Mouse (Mus musculus) olfactory bulb, adult 2 months (tissue): ENCODE data around the gene Top3b. TPM values are rescaled to one million over a fixed set of nuclear protein-coding genes. Genes with fewer than 3 reads are reported as not detected.
"Not testable (repeated sequence)": the region's sequence is repeated elsewhere in the genome, so short reads cannot be mapped to it uniquely, and the experiment has no call there.

Experiments
- H3K27ac ChIP-seq: fragments of 200-500 bp; 2 replicates; pipeline ENCODE4 v1.5.1; 2012; ENCODE audit warnings: low read depth, low read length; ENCODE audit not compliant: insufficient read depth
- H3K4me1 ChIP-seq: fragments of 200-500 bp; 2 replicates; pipeline ENCODE4 v1.6.1; 2012; ENCODE audit warnings: low read length; ENCODE audit not compliant: control insufficient read depth, insufficient read depth
- H3K4me3 ChIP-seq: fragments of 200-500 bp; 2 replicates; pipeline ENCODE4 v1.5.1; 2012; ENCODE audit warnings: mild to moderate bottlenecking, low read depth, low read length, moderate library complexity; ENCODE audit not compliant: insufficient read depth
- CTCF ChIP-seq: fragments of 200-500 bp; IDR thresholded peaks from 2 replicates; pipeline ENCODE4 v1.5.1; 2012; ENCODE audit warnings: low read depth, mild to moderate bottlenecking, low read length, moderate library complexity; ENCODE audit not compliant: insufficient read depth
- POLR2A ChIP-seq: fragments of 200-500 bp; IDR thresholded peaks from 2 replicates; pipeline ENCODE4 v1.6.1; 2012; ENCODE audit warnings: mild to moderate bottlenecking, low read depth, low read length, moderate library complexity; ENCODE audit not compliant: insufficient read depth
- WGBS: fragments of 180-500 bp; shearing (Covaris S2); methylation state at CpG from one replicate; pipeline ENCODE4 v1.1.7; 2018; 5-methylcytosine and 5-hydroxymethylcytosine counted together
- polyA plus RNA-seq: library from polyadenylated mRNA; stranded (reverse); fragments of >200 nt; gene quantifications from 2 replicates; pipeline ENCODE4 v1.2.4, GENCODE M21; 2012; ENCODE audit warnings: low replicate concordance; ENCODE audit not compliant: missing spikeins, insufficient read depth, insufficient read length

The Top3b gene
- polyA plus RNA-seq: not detected in 2 replicates

DNA sequence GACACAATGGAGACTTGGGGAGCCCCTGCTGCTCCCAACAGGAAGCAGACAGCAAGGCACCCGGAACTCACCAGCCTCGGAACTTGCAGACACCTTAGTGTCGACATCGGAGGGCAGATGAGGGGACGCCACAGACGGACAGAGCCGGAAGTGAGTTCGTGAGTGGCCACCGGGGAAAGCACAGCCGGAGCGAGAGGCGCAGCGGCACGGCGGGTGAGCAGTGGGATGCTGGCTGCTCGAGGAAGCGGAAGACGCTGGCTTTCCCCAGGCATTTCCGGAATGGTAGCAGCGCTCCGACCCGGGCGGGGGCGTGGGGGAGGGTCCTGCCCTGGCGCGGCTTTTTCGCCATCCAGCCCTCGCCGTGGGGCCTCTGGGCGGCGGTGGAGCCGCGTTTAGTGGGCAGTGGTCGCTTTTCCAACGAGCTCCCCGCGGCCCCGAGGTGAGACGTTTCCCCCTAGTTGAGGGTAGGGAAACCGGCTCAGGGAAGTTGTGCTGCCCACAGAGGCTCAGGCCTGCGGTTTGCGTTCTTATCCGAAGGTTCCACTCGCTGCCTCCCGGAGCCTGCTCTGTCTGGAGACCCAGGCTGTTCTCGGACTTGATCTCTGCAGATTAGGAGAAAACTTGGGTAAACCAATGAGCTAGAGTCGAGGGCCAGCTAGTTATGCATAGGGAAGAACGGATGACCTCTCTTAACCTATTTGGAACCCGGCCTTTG lies at the start of gene Top3b, which contains the start of gene Vpreb1:
Top3b (plus strand) TSS at position 120 of the 715 bp plus-strand sequence.
Vpreb1 (minus strand) TSS at position 227 of the 715 bp plus-strand sequence.
- TF ChIP-seq POLR2A (peak; percentile 73), CTCF (no peak; the same call in 1 of the 2 replicates)
- peak within 1 kb of the TSS; percentile 65 for H3K27ac ChIP-seq
- under 1% methylated on average over 49 of the region's 49 CpGs for WGBS
- H3K4me1 ChIP-seq: no peaks in the 10 kb centered on the region
- peak within 1 kb of the TSS; percentile 88 for H3K4me3 ChIP-seq

DNA sequence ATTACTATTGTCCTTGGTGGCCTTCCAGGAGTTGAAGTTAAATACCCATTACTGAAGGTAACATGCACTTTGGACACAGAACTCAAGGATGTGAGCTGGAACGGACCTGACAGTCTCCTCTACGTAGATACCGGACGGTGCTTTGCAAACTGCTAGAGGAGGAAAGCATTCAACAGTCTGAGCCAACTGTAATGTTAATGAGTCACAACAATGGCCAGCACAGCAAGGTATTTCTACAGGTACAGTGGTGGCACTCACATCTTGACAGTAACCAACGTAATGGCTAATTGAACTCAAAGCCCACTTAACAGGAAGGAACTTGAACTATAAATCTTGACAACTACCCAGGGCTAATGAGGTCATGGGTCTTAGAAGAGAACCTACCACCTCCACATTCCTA lies 45.1 kb upstream of the Top3b start:
- no peak for TF ChIP-seq POLR2A
- TF ChIP-seq CTCF: no peak
- H3K4me3 ChIP-seq: no peak overlapping the region
- WGBS: 43% methylated on average over 5 of the region's 5 CpGs
- peaks cover 6% of the 10 kb centered on the region; the same call in 1 of the 2 replicates for H3K4me1 ChIP-seq
- no peak overlapping the region for H3K27ac ChIP-seq

GRCm38 (mm10) chr16:16826223-16826622 lies 44.3 kb upstream of the Top3b start:
- H3K4me3 ChIP-seq: no peak overlapping the region
- 81% methylated on average over 2 of the region's 2 CpGs for whole genome bisulfite sequencing
- H3K4me1 ChIP-seq: peaks cover 6% of the 10 kb centered on the region; the same call in 1 of the 2 replicates
- no peak overlapping the region for H3K27ac ChIP-seq
- no peak for TF ChIP-seq POLR2A
- no peak for TF ChIP-seq CTCF

DNA sequence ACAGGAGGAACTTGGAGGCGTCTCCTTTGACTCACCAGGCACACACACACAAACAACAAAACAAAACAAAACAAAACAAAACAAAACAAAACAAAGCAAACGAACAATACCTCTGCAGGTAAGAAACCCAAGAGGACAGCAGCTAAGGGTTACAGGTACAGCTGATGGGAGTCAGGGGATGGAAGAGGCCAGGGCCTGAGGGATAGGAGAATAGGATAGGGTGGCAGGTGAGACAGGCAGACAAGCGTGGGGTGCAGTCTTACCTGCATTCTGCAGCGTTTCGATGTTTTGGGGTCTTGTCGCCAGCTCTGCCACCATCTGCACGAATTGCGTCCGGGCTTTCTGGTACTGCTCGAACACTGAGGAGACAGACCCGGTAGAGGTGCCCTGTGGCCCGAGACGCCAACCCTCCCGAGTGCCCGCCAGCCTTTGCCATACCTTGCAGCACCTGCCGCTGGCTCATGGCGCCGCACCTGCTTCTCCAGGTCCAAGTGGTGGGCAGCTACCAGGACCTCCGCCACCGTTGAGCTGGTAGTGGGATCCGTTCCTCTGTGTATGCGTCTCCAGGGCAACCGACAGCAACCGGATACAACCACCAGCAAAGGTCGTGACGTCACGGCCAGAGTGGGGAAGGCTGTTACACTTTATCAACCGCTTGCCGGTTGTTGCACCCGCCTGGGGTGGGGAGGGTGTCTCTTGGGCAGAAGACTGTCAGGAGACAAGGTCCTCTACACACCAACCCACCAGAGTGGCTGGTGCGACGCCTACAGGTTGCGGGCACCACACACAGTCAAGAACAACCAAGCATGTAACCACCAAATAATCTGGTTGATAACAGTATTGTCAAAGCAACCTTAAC lies 41.5 kb upstream of the Top3b start, which contains the start of gene Spag6l:
Spag6l (minus strand) TSS at position 700 of the 859 bp plus-strand sequence.
- WGBS: 4% methylated on average over 33 of the region's 33 CpGs
- TF ChIP-seq POLR2A (no peak), CTCF (no peak)
- H3K27ac ChIP-seq: no peak within 1 kb of the TSS
- H3K4me1 ChIP-seq: peaks cover 6% of the 10 kb centered on the region; the same call in 1 of the 2 replicates
- peak within 1 kb of the TSS; percentile 64 for H3K4me3 ChIP-seq

DNA sequence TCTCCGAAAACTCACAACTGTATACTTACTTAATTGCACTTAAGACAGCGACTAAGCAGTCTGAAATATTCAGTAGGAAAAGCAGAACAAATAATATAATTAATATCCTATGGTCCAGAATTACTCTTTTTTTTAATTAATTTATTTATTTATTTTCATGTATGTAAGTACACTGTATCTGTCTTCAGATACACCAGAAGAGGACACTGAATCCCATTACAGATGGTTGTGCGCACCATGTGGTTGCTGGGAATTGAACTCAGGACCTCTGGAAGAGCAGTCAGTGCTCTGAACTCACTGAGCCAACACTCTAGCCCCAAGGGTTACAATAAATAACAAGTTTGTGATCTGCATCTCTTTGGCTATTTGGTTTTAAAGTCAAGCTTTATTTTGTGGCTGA lies 40.9 kb upstream of the Top3b start:
- Histone ChIP-seq H3K27ac (no peak overlapping the region), H3K4me3 (no peak overlapping the region), H3K4me1 (peaks cover 6% of the 10 kb centered on the region; the same call in 1 of the 2 replicates)
- TF ChIP-seq CTCF (no peak), POLR2A (no peak)
- 79% methylated on average over 3 of the region's 3 CpGs for WGBS

GRCm38 (mm10) chr16:16849196-16849595 lies 21.3 kb upstream of the Top3b start:
- Histone ChIP-seq H3K27ac (no peak overlapping the region), H3K4me3 (no peak overlapping the region), H3K4me1 (no peaks in the 10 kb centered on the region)
- no peak for TF ChIP-seq POLR2A
- no peak for TF ChIP-seq CTCF

- H3K4me3 ChIP-seq: no peak overlapping the region
- H3K27ac ChIP-seq: no peak overlapping the region
- WGBS: 82% methylated on average over 3 of the region's 3 CpGs
- TF ChIP-seq POLR2A (no peak), CTCF (no peak)
- no peaks in the 10 kb centered on the region for H3K4me1 ChIP-seq
Observed at GRCm38 (mm10) chr16:16852411-16852810, 18.1 kb upstream of the Top3b start.

- H3K27ac ChIP-seq: no peak overlapping the region
- WGBS: 25% methylated on average over 6 of the region's 6 CpGs
- no peaks in the 10 kb centered on the region for H3K4me1 ChIP-seq
- H3K4me3 ChIP-seq: no peak overlapping the region
- no peak for TF ChIP-seq CTCF
- no peak for TF ChIP-seq POLR2A
Observed at GRCm38 (mm10) chr16:16854836-16855235, 15.7 kb upstream of the Top3b start.

- Histone ChIP-seq H3K27ac (no peak overlapping the region), H3K4me1 (no peaks in the 10 kb centered on the region), H3K4me3 (no peak overlapping the region)
- WGBS: 96% methylated on average over 1 of the region's 1 CpGs
- TF ChIP-seq POLR2A (no peak), CTCF (no peak)
Observed at GRCm38 (mm10) chr16:16855541-16855940, 15.0 kb upstream of the Top3b start.

- H3K4me3 ChIP-seq, H3K27ac ChIP-seq, H3K4me1 ChIP-seq: not testable (repeated sequence)
- WGBS: 87% methylated on average over 9 of the region's 9 CpGs
Observed at GRCm38 (mm10) chr16:16856054-16856453, 14.5 kb upstream of the Top3b start.
